Comparison of ENCODE assay signal across 7 mouse cellular contexts in the genomic region with DNA sequence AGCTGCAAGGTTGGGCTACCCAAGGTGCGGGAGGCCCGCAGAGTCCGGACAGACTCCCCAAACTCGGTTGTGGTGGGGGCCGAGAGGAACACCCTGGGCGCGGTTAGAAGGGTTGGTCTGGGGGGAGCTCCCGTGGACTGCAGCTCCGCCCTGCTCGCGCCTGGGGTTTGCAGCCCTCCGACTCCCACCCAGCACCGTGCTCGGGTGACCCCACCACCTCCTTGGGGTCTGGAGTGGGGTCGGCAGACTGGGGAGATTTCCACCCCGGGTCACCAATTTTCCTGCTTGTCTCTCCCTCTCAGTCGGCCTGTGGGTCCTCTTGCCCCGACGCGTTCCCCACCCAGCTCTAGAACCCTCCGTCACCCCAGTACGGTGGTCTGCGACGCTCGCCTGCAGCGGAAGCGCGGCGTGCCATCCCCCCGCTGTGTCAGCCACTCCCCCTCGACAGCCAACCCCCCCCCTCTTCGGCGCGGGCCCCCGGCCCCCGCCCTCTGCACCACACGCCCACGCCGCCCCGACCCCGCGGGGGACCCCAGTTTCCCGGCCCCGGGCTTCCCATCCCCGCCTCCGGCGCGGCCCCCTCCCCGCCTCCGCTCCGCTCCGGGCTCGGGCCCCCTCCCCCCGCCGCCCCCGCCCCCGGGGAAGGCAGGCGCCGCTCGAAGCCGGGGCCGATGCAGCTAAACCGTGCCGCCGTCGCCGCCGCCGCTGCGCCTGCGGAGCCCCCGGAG. TPM values are rescaled to one million over a fixed set of nuclear protein-coding genes. Genes with fewer than 3 reads are reported as not detected.
DNase-seq lines count a peak whose midpoint lies in the region; ATAC-seq lines count a peak whose summit lies in the region.

Gene Shank3 (plus strand): TSS at position 663 of the 728 bp plus-strand sequence.

- H3K9me3 ChIP-seq in heart, embryonic 11.5 days (replicated peaks; ENCODE audit: control insufficient read depth, low read length): no peaks in the 10 kb centered on the region
- H3K9me3 ChIP-seq in midbrain, embryonic 14.5 days (ENCODE audit: control insufficient read depth, low read length): no peaks in the 10 kb centered on the region

- H3K4me1 ChIP-seq in heart, embryonic 11.5 days (ENCODE audit: control insufficient read depth, insufficient read depth, low read length): peaks cover 11% of the 10 kb centered on the region
- H3K4me1 ChIP-seq in midbrain, embryonic 14.5 days (ENCODE audit: control insufficient read depth, insufficient read depth, low read length): peaks cover 16% of the 10 kb centered on the region

- H3K27me3 ChIP-seq in heart, embryonic 11.5 days (ENCODE audit: control insufficient read depth, insufficient read depth, low read length): peaks cover 43% of the 10 kb centered on the region
- H3K27me3 ChIP-seq in midbrain, embryonic 14.5 days (ENCODE audit: control insufficient read depth, insufficient read depth, low read length): peaks cover 11% of the 10 kb centered on the region; the same call in 1 of the 2 replicates

- peak within 1 kb of the TSS; percentile 73 for H3K9ac ChIP-seq in heart, embryonic 11.5 days (ENCODE audit: low read depth, low read length)
- H3K9ac ChIP-seq in midbrain, embryonic 14.5 days (replicated peaks; ENCODE audit: low read length): peak within 1 kb of the TSS; percentile 79

- WGBS in heart, embryonic 11.5 days (ENCODE audit: insufficient replicate concordance): under 1% methylated on average over 47 of the region's 72 CpGs
- 2% methylated on average over 53 of the region's 72 CpGs for WGBS in midbrain, embryonic 14.5 days

- H3K36me3 ChIP-seq in heart, embryonic 11.5 days (ENCODE audit: control insufficient read depth, insufficient read depth, low read length): peaks cover 2% of the 10 kb centered on the region; the same call in 1 of the 2 replicates
- peaks cover 13% of the 10 kb centered on the region; the same call in 1 of the 2 replicates for H3K36me3 ChIP-seq in midbrain, embryonic 14.5 days (ENCODE audit: control insufficient read depth, insufficient read depth, low read length)

- intact Hi-C loops in left cerebral cortex, postnatal 10 days (cut with DNase I): no loop called here

- H3K27ac ChIP-seq in heart, embryonic 11.5 days (ENCODE audit: low read depth, low read length): peak within 1 kb of the TSS; percentile 85
- H3K27ac ChIP-seq in midbrain, embryonic 14.5 days (replicated peaks; ENCODE audit: low read depth, low read length): peak within 1 kb of the TSS; percentile 78

- peak; percentile 35 for ATAC-seq in heart, embryonic 11.5 days (replicated peaks; ENCODE audit: insufficient number of reproducible peaks, low FRiP score, low TSS enrichment)
- ATAC-seq in midbrain, embryonic 14.5 days (ENCODE audit: low FRiP score, low TSS enrichment): peak; percentile 60

- H3K4me2 ChIP-seq in heart, embryonic 11.5 days: peak within 1 kb of the TSS; percentile 92
- peak within 1 kb of the TSS; percentile 90 for H3K4me2 ChIP-seq in midbrain, embryonic 14.5 days (ENCODE audit: low read length)

- peak within 1 kb of the TSS; percentile 83 for H3K4me3 ChIP-seq in heart, embryonic 11.5 days (ENCODE audit: low read depth, low read length)
- H3K4me3 ChIP-seq in midbrain, embryonic 14.5 days (replicated peaks; ENCODE audit: low read depth, low read length): peak within 1 kb of the TSS; percentile 73

- DNase-seq in right cerebral cortex, postnatal 14 days: peak; percentile 58
- DNase-seq in right cerebral cortex, adult 2 months (ENCODE audit: low spot score in 2 of 2): no peak
- DNase-seq in embryo, embryonic 11 days: peak; percentile 66
- DNase-seq in left cerebral cortex, postnatal 10 days (ENCODE audit: extremely low spot score in 1 of 2, low spot score in 2 of 2): peak in 1 of 2 experiments; percentile 81
- peak; percentile 78 for DNase-seq in midbrain, embryonic 14.5 days
- no peak for DNase-seq in spleen, postnatal 10 days (ENCODE audit: low spot score in 2 of 2)

RNA-seq across cellular contexts. Expression of gene Shank3, which starts in this region (rescaled TPM):
- 2.1 and 2.7 TPM in 2 replicates for polyA plus RNA-seq in heart, embryonic 11.5 days (2014; fragmentation: Nextera tagmentation; extraction: Ambion mirVana)
- 100 to 1,000 TPM; 196 to 197 TPM for total RNA-seq in left cerebral cortex, postnatal 10 days (2021)
- 9.9 and 11.5 TPM in 2 replicates for polyA plus RNA-seq in midbrain, embryonic 14.5 days (2014; fragmentation: Nextera tagmentation; extraction: Ambion mirVana)

Comparison
In these comparisons a context has a peak if more than half of its experiments do, and no peak if none do; other contexts are left out.
1. DNase-seq: peak in right cerebral cortex, postnatal 14 days (single experiment), embryo, embryonic 11 days (single experiment) and midbrain, embryonic 14.5 days (single experiment); none in right cerebral cortex, adult 2 months (0 of 2) and spleen, postnatal 10 days (0 of 2).